Mouse (Mus musculus) cerebellum, adult 2 months (tissue): Measurements from ENCODE around the gene Igf1r.

Source experiments
- CTCF ChIP-seq: fragments of 200-500 bp; IDR thresholded peaks from 2 replicates; pipeline ENCODE4 v1.5.1; 2011; ENCODE audit warnings: low read depth, mild to moderate bottlenecking, control low read depth, low read length, moderate library complexity, borderline replicate concordance; ENCODE audit not compliant: insufficient read depth
- POLR2A ChIP-seq: fragments of 200-500 bp; IDR thresholded peaks from 2 replicates; pipeline ENCODE4 v1.6.1; 2011; ENCODE audit warnings: low read length, control low read depth, borderline replicate concordance; ENCODE audit not compliant: insufficient read depth

- TF ChIP-seq CTCF = no peak
- no peak for TF ChIP-seq POLR2A
Measured at GRCm38 (mm10) chr7:68139384-68139783, 186.8 kb downstream of the Igf1r start.
